Mouse (Mus musculus): ENCODE measurements around the gene Aifm3. TPM values are rescaled to one million over a fixed set of nuclear protein-coding genes. Genes with fewer than 3 reads are reported as not detected.
A peak's percentile ranks its signal among the peaks of the same experiment; 100 is the strongest.
"Not testable (repeated sequence)": the region's sequence is repeated elsewhere in the genome, so short reads cannot be mapped to it uniquely, and the experiment has no call there.

Gene Aifm3
- total RNA-seq, 4 experiments from 2014 or later, result 0.12 to 0.70 (median 0.28) TPM

DNA sequence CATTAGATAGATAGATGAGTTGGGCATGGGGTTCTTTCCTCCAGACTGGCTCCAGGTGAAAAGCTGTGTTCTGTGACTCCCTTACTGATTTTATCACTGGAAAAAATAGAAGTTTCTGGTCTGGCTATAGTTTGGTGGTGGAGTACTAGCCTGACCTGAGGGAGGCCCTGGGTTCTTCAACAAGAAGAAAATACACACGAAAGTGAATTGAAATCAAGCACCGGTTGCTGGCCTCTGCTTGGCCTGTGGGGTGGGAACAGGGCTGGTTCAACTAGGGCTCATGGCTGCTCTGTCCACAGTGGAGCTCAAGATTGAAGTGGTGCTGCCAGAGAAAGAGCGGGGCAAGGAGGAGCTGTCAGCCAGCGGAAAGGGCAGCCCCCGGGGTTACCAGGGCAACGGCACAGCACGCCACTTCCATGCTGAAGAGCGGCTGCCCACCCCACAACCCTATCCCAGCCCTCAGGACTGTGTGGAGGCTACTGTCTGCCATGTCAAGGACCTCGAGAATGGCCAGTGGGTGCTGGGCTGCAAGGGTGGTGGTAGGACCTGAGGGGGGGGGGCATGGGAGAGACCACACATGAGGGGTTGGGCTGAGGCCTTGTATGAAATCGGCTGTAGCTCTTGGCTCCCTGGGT is 10.0 kb downstream of the Aifm3 start:
- no peak for DNase-seq (ENCODE audit: low spot score in 2 of 2)

DNA sequence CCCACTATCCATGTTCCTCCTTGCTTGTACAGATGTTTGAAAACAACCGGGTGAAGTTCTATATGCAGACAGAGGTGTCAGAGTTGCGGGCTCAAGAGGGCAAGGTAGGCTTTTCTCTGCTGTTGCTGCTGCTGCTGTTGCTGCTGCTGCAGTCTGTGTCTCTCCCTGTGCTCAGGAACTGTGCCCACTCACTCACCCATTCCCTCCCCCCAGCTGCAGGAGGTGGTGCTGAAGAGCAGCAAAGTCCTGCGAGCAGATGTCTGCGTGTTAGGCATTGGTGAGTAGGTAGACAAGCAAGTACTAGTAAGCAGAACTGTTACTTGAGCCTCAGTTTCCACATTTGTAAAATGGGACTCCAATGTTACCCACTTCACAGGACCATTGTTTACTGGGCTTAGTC is 13.3 kb downstream of the Aifm3 start:
- no peak for DNase-seq (ENCODE audit: low spot score in 2 of 2)

DNA sequence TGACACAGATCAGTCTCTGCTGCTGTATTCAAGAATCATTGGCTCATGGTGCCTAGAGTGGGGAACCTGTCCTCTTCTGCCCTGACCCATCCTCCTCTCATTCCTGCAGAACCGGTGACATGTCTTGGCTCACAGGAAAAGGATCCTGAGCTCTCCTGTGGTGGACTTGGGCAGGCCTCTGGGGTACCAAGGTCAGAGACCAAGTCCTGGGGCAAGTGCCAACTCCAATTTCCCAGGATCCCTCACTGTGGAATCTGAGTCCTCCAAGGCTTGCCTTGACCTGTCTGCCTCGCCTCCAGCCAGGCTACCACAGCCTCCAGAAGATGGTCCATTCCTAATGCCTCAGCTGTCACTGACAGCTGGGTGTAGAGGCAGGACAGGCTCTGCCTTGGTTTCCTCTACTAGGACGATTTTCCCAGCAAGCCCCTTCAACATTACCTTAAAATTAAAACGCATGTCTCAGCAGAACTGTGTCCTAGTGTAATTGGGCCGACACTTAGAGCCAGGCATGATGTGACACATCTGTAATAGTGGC is 17.7 kb downstream of the Aifm3 start:
- no peak for DNase-seq (ENCODE audit: low spot score in 2 of 2)

DNA sequence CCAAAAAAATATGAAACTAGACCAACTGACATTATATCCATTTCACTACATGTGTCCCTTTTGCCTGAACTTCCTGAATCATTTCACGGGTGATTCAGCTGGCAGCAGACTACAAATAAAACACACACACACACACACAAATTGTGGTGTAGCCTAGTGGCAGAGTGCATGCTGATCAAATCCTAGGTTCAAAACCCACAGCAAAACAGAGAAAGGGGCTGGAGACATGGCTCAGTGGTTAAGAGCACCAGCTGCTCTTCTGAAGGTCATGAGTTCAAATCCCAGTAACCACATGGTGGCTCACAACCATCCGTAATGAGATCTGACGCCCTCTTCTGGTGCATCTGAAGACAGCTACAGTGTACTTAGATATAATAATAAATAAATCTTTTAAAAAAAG is 18.6 kb downstream of the Aifm3 start:
- DNase-seq (ENCODE audit: low spot score in 2 of 2), result not testable (repeated sequence)

DNA sequence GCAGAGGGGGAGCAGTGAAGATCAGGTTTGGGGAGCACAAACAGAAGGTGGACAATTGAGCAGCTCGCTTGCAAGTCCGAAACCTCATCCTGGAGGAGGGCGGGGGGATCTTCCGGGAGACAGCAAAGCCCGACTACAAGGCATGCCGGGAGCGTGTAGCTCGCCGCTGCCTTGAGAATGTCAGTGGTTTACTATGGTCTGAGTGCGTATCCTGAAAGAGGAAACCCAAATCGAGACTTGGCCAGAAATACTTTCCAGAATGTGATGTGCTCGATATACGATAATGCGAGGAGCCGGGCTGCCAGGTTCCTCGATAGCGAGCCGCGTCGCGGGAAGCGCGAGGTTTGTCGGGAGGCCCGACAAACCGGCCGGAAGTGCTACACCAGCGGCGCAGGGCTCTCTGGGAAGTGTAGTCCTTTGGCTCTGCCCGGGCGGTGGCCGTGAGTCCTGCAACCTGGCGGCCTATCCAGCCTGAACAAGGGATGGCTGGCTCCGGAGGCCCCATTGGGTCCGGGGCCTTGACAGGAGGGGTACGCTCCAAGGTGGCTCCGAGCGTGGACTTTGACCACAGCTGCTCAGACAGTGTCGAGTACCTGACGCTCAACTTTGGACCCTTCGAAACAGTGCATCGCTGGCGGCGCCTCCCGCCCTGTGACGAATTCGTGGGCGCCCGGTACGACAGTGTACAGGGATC is 19.3 kb downstream of the Aifm3 start, which contains the start of gene Lztr1:
Lztr1 (plus strand) TSS at position 143 of the 694 bp plus-strand sequence.
- DNase-seq (ENCODE audit: low spot score in 2 of 2), result peak; percentile 74 to 79

DNA sequence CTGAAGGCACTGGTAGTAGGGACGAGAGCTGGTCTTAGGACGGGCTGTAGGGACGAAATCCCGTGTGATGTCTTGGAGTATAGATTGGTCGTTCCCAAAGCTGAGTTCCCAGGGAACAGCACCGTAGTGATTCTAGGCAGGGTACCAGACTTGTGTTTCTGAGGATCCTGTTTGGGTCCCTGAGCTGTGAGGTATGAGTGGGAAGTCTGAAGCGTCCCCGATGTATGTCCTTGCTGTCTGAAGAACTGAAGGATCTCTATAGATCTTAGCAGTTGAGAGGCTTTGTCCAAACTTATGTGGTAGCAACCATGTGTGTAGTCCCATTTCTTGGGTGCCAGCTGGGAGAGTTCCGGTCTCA is 19.8 kb downstream of the Aifm3 start:
- DNase-seq (ENCODE audit: low spot score in 2 of 2), result no peak

DNA sequence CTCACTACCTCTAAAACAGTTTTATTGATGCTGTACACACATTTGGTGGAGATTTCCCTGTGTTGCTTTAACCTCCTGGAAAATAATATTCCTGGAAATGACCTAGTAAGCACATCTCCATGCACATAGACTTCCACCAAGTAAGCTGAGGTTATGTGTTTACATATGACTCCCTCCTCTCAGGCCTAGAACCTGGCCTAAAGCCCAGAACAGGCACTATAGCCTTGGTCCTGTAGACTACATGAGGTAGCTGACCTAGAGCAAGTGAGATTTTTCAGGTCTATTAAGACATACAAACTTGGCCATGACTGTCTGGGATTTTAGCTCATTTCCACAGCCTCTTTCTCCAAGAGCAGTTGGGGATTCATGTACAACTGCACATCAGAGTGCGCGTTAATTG is 20.7 kb downstream of the Aifm3 start:
- DNase-seq (ENCODE audit: low spot score in 2 of 2), result no peak

DNA sequence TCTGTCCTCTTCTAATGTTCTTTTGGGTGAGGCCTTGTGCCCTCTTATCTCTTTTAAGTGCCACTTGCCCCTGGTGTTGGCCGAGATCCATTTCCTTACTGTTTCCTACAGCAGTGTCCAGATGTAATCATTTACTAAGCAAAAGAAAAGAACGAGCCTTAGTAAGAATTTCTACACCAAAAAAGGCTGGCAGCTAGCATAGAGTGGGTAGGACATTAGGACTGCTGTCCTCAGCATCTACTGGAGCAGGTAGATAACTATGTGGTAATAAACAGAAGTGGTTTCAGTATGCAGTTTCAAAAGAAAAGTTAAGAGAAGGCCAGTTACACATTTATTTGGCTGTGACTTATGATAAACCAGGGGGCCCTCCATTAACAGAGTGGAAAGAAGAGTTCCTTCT is 21.3 kb downstream of the Aifm3 start:
- no peak for DNase-seq (ENCODE audit: low spot score in 2 of 2)

DNA sequence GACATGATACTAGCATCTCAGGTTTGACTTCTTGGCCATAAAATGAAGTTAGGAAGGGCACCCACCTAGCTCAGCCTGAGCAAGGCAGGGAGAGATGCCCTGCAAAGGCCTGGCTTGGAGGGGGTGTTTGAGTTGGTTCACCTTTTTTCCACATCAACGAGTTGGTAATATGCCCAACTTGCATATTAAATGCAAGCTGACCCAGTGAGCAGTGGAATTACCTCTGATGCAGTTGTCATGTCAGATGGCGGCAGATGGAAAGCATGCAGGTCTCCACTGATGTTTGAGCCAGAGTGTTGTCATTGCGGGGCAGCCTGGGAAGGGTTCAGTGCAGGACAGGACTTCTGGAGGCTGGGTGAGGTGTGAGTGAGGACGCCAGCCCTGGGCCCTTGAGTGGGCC is 22.0 kb downstream of the Aifm3 start:
- DNase-seq (ENCODE audit: low spot score in 2 of 2), result no peak

DNA sequence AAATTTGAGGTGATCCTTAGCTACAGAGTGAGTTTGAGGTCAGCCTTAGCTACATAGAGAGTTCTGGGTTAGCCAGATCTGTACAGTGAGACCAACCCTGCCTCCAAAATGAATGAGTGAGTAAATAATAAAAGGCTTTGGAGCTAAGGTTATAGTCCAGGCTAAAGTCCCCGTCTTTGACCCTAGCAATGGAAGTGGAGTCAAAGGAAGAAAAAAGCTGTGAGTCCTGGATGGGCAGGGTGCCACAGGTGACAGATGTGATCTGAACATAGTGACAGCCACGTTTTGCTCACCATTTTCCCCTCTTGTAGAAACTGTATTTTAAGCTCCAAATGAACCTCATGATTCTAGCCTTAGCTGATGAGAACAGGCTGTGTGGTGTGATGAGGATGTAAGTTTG is 29.5 kb downstream of the Aifm3 start:
- DNase-seq (ENCODE audit: low spot score in 2 of 2), result no peak

DNA sequence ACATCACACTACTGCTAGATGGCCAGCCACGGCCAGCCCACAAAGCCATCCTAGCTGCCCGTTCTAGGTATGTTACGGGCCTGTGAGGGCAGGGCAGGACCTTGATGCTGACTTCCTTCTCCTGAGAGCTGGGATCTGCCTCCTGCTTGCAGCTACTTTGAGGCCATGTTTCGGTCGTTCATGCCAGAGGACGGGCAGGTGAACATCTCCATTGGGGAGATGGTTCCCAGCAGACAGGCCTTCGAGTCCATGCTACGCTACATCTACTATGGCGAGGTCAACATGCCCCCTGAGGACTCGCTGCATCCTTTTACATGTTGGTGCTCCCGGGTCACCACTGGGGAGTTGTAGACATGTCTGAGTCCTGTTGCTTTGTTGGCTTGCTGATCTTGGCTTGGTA is 34.7 kb downstream of the Aifm3 start:
- DNase-seq (ENCODE audit: low spot score in 2 of 2), result no peak

DNA sequence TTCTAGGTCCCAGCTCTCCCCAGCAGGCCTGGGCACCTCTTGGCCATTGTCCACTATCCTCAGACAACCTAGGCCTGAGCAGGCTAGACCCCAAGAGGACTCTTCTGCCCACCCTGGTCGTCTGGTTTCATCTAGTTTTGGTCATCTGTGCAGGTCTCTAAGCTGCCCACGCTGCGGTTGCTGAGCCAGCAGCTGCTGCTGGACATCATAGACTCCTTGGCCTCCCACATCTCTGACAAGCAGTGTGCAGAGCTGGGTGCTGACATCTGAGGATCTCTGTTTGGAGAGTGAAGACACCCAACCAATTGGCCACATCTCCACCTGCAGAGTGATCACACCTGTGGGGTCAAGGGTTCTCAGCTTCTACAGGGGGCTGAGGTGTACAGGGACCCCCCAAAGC is 36.1 kb downstream of the Aifm3 start:
- no peak for DNase-seq (ENCODE audit: low spot score in 2 of 2)

DNA sequence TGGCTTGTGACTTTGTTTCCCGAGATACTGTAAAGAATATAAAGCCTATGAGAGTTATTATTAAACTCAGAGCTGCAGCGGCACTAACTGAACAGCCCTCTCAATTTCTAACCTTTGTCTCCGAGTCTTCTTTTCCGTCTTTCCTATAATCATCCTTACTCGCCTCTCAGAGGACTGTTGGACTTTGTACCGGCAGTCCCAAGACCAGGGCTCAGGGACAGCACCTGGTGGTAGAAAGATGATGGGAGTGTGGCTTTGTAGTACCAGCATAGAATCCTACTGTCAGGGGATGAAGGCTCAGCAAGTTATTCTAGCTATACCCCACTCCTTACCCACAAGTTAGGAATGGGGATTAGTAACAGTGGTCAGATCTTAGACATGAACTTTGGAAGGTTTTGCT is 36.8 kb downstream of the Aifm3 start:
- no peak for DNase-seq (ENCODE audit: low spot score in 2 of 2)

DNA sequence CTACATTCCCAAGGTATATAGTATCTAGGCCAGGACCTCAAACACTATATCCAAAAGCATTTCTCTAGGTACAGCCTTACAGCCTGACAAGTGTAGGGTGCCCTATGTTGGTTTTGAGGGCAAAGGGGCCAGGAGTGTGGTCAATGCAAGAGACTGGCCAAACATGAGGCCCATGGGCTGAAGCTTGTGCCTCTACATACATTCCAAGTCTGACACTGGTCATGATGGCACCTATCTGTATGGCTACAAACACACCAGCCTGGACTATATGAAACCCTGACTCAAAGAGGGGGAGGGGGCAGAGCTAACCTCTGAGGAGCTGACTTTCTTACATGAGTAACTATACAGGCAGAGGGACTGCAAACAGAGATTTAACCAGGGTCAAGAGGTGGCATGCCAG is 38.2 kb downstream of the Aifm3 start:
- DNase-seq (ENCODE audit: low spot score in 2 of 2), result no peak

DNA sequence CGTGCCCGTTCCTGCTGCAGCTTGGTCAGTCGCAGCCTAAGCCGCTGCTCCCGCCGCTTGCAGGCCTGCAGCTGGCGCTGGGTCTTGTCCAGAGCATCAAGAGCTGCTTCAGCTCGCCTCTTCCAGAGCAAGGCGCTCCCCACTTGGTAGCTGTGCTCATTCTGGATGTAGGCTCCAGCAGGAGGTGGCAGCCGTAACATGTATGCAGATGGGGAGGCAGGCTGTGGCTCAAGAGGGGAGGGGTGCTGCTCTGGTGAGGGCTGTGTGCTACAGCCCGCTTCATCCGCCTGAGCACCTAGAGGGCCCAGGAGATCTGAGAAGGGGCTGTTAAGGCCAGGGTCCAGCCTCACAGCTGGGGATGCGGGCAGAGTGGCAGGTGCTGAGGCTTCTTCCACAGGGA is 38.9 kb downstream of the Aifm3 start:
- no peak for DNase-seq (ENCODE audit: low spot score in 2 of 2)

DNA sequence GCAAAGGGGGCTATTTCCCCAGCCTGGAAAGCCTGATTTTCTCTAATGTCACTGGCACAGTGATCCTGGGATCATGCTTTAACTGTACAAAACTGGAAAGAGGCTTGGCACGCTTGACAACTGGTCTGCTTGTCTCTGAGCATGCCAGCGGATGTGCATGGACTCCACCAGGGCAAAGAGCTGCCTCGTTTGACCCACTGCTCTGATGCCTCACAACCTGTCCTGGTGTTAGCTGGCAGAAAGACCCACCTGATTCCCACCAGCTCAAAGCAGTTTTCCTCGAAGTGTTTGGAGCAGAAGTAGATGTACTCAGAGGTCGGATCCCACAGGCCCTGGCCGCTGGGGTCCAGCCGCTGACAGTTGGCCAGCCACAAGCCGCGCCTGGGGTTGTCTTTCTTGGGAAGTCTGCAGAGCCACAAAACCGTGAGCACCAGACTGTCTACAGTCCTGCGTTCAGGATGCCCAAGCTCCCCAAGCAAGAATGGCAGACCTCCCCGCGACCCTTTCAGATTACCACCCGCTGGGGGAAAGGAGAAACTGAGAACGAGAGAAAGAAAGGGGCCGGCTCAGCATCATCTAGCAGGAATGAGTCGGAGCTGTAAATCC is 40.7 kb downstream of the Aifm3 start:
- DNase-seq (ENCODE audit: low spot score in 2 of 2), result no peak

DNA sequence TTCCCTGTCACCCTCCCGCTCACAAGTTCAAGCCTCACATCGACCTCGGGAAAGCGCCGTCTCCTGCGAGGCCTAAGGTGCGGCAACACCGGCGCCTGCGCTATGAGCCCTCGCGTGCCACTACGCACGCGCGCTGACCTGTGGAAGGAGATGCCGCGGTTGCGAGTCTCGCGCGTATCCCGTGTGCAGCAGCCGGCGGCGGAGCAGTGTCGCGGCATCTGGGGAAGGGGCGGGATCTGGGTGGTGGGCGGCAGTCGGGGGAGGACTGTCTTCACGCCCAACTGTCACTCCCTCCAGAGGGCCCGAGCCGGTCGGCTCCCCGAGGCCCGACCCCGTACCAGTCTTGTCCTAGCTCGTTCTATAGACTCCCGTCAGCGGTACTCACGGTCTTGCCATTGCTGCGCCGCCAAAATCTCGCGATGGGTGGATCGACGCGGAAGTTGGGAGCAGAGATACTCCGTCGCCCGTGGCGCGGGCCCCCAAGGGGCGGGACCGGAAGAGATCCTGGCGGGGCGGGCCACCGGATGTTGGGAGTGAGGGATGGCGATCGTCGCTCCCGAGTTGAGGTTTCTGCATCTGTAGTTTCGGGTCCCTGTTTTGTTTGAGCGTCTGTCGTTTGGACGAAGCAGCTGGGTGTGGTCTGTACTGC is 41.4 kb downstream of the Aifm3 start, which contains the start of gene Thap7:
Thap7 (minus strand) TSS at position 497 of the 649 bp plus-strand sequence.
- peak; percentile 95 to 96 for DNase-seq (ENCODE audit: low spot score in 2 of 2)

DNA sequence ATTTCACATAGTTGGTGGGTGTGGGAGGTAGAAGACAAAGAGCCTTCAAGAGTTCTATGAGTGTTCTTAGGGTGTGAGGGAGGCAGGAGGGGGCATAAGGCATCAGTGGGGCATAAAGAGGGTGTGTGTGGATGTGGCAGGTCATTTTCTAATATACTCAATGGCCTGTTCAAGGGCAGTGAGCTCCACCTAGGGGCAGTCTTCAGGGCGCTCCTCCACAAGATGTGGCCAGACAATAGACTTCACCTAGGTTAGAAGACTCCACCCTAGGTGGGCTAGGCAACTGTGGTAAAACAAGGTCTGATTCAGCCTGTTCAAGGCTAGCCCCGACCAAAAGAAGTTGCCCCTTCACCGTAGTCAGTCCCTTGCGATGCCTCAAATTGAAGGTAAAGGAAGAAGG is 42.9 kb downstream of the Aifm3 start:
- no peak for DNase-seq (ENCODE audit: low spot score in 2 of 2)

DNA sequence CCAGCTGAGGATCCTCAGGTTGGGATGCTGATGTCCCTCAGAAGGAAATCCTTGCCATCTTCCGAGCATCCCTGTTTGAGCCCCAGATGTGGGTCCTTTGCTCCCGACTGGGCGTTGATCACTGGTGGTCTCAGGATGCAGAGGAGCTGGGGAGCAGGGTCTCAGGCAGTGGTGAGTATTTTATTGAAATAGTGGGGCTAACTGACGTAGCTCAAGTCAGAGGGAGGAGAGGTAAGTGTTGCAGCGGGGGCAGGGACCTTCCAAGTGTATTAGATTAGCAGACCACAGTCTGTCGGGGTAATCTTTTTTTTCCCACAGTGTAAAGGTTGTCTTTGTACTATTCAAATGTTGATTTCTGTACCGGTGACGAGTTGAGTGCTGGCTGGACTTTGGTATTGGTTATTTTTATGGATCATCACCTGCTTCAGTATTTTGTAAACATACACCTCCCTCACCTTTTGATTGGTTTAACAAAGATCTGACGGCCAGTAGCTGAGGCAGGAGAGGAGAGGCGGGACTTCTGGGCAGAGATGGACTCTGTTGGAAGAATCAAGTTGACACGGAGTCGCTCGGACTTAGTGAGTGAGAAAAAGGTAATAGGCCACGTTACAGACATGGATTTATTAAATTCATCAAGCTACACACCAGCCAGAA is 43.4 kb downstream of the Aifm3 start:
- DNase-seq (ENCODE audit: low spot score in 2 of 2), result no peak

DNA sequence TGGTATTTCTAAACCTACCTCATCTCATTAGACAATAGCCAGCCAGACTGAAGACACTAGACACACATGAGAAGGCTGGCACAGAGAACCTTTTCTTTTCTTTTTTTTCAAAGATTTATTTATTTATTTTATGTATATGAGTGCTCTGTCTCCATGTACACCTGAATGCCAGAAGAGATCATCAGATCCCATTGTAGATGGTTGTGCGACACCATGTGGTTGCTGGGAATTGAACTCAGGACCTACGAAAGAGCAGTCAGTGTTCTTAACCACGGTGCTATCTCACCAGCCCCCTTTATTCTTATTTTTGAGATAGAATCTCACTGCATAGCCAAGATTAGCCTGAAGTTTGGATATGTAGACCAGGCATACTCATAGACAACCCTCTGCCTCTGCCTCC is 47.2 kb downstream of the Aifm3 start:
- no peak for DNase-seq (ENCODE audit: low spot score in 2 of 2)

DNA sequence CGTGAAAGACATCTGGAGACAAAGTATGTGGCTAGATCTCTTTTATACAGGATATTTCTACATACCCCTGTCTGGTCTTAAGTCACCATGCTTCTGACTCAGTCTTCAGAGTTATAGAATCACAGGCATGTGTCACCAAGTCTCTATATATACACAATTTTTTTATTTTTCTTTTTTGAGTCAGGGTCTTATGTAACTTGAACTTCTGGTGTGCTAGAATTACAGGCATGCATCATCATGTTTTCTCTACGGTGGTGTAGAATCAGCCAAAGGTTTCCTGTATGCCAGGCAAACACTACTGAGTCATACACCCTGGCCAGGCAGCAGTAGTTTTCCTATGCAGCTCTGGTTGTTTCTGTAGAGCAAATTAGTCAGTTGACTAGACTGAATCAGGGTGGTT is 53.2 kb downstream of the Aifm3 start:
- DNase-seq (ENCODE audit: low spot score in 2 of 2), result no peak

DNA sequence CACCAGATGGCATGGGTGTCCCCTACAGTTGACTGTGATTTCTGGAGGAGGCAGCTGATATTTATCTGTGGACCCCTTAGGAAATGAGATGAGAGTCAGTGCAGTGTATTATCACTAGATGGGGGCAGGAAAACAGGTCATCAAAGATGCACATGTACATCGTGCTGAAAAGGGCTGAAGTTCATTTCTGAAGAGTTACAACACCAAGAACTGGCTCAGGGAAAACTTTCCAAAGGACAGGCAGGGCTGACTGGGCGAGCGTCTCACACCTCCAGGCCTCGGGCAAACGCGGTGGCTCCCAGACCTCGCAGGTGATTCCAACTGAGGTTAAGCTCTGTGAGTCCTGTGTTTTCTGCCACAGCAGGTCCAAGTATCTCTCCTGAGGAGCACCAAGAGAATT is 63.4 kb downstream of the Aifm3 start:
- no peak for DNase-seq (ENCODE audit: low spot score in 2 of 2)

Measured in gastrocnemius, adult 8-10 months (tissue).